Comparison of ENCODE assay signal across 26 mouse cellular contexts in the genomic region with DNA sequence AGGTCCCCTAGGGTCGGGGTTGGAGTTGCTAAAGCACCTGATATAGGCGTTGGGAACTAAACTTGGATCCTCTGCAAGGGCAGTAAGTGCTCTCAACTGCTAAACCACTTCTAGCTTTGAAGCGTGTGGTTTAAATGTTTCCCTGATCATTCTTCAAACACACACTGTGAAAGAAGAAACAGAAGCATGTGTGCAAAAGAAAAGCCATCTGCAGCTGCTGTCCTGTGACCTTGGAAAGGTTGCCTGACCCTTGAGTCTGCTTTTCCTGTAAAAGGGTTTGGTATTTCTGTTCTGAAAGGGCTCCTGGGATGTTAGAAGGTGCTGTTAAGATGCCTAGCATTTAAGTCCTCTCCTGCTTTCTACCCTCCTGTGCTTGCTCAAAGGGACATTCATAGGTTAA.
"Had no signal": no experiment of that assay in that cellular context is flagged by ENCODE, and none has a peak within 500 bp of the region (broad histone marks: within the 10 kb centered on the region; RNA-seq: fewer than 3 reads in every experiment).

No protein-coding gene starts in this region.

- H3K4me3 ChIP-seq: gastrocnemius, adult 2 months; hindbrain, embryonic 10.5 days; hindbrain, embryonic 12.5 days; intestine, embryonic 15.5 days; layer of hippocampus, adult 2 months; limb, embryonic 13.5 days; limb, embryonic 15.5 days had no signal

- H3K4me1 ChIP-seq: hindbrain, embryonic 12.5 days; intestine, embryonic 15.5 days; limb, embryonic 13.5 days had no signal

- H3K4me2 ChIP-seq: heart, embryonic 11.5 days; hindbrain, embryonic 12.5 days; hindbrain, embryonic 14.5 days; intestine, embryonic 15.5 days; limb, embryonic 13.5 days; limb, embryonic 15.5 days had no signal

- H3K27ac ChIP-seq: gastrocnemius, adult 2 months; hindbrain, embryonic 10.5 days; hindbrain, embryonic 12.5 days; hindbrain, embryonic 14.5 days; intestine, embryonic 15.5 days; layer of hippocampus, adult 2 months; limb, embryonic 13.5 days; limb, embryonic 15.5 days; liver, embryonic 14.5 days had no signal

- H3K27me3 ChIP-seq: hindbrain, embryonic 12.5 days; intestine, embryonic 15.5 days; limb, embryonic 13.5 days; limb, embryonic 15.5 days had no signal

- DNase-seq: gastrocnemius, adult 2 months; gastrocnemius, postnatal 10 days; gastrocnemius, postnatal 25 days; heart, adult 18-20 months; heart, postnatal 4 days; kidney, adult 18-20 months; kidney, adult 8-10 months; kidney, postnatal 10 days; kidney, postnatal 25 days; kidney, postnatal 4 days; layer of hippocampus, adult 9-11 months; layer of hippocampus, postnatal 36 days; left cerebral cortex, postnatal 4 days; lung, adult 18-20 months had no signal

- H3K9ac ChIP-seq: hindbrain, embryonic 12.5 days; hindbrain, embryonic 14.5 days; intestine, embryonic 15.5 days; limb, embryonic 13.5 days; limb, embryonic 15.5 days; liver, embryonic 14.5 days had no signal

- H3K36me3 ChIP-seq: intestine, embryonic 15.5 days had no signal

- H3K9me3 ChIP-seq: hindbrain, embryonic 10.5 days; hindbrain, embryonic 12.5 days; intestine, embryonic 15.5 days; limb, embryonic 13.5 days; limb, embryonic 15.5 days had no signal

- ATAC-seq: hindbrain, embryonic 16.5 days; inflammation-experienced regulatory T-cells, adult 6 months; intestine, embryonic 15.5 days; intestine, postnatal 0 days had no signal
